Mouse (Mus musculus) thymus, postnatal 14 days (tissue): ENCODE data around the gene Dydc2.

Experiments used
- DNase-seq: peaks from one replicate; pipeline ENCODE4 v3.0.0; 2021

The Dydc2 gene

DNA sequence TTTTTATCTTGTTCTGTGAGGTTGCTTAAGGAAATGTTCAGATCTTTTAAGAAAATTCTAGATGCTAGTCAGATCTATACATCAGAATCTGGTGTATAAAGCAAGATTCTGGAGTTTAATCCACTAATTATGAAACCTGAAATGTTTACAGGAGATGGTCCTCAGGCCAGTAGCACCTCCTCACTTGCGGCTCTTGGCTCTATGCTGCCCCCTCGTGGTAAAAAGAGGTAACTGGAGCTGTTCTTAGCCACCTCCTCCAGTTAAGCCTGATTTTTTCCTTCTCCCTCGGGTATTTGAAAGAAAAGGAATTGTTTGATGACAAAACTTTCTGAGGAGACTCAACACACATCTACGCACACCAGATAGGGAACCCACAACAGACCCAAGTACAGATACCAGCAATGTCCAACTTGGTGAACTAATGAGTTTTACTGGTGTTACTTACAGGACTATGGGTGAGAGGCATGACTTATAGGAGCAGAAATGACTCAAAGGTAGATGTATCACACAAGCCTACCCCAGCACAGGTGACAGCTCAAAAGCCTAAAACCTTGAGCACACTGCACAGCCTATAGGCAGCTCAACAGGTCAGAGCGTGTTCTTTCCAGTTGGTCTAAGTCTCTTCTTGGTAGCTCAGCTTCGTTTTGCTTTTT, 33.7 kb downstream of the Dydc2 start:
- peak; percentile 60 for DNase-seq

- peak; percentile 76 for DNase-seq
Observed at GRCm38 (mm10) chr14:41033135-41034110, 35.6 kb downstream of the Dydc2 start.

GRCm38 (mm10) chr14:41030989-41031513, 38.0 kb downstream of the Dydc2 start:
- no peak for DNase-seq

DNA sequence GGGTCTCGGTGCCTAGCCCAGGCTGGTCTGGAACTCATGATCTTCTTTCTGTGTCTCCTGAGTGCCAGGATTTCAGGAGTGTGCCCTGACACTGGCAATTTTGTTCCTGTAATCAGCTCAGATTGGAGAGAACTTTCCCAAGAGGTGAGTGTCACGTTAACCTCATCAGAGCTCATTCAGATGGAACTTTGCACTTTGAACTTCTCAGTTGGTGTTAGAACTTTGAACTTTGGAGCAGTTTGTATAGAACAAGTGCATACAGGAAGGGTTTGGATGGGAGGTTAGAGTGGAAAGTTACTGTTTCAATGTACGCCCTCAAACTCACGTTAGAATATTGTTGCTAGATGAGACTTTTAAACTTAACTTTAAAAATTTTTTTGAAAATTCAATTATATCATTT, 39.7 kb downstream of the Dydc2 start:
- DNase-seq: no peak

- DNase-seq: no peak
Observed at GRCm38 (mm10) chr14:41025594-41026284, 43.3 kb downstream of the Dydc2 start.

DNA sequence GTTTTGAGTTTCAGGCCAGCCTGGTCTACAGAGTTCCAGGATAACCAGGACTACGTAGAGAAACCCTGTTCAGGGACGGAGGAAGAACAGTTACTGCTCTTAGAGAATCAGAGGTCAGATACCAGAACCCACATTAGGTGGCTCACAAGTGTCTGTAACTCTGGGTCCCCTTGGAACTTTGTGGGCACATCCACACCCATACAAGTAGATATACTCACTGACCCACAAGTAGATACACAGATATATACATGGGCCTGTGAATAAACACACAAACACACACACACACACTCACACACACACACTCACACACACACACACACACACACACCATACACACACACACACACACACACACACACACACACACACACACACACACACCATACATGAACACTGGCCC, 43.9 kb downstream of the Dydc2 start:
- no peak for DNase-seq

DNA sequence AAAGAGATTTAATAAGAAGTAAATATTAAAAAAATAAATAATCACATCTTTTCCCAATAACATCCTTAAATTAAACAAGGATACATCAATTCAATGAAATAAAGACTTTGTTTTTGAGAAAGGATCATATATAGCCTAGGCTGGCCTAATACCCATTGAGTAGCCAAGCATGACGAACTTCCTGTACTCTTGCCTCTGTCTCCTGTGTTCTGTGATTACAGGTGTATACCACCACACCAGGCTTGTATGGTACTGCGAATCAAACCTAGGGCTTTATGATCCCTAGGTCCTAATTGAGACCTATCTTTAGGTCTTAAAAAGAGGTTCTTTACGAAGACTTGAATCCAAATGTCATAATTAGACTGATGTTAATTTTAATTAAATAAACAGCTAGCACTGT, 47.8 kb downstream of the Dydc2 start:
- DNase-seq: no peak

GRCm38 (mm10) chr14:41017460-41017859, 51.5 kb downstream of the Dydc2 start:
- no peak for DNase-seq

GRCm38 (mm10) chr14:41014701-41015240, 54.2 kb downstream of the Dydc2 start:
- no peak for DNase-seq

GRCm38 (mm10) chr14:41013630-41014613, 55.1 kb downstream of the Dydc2 start, which contains the start of gene Fam213a:
Gene Fam213a (minus strand): TSS chr14:41013788.
- peak; percentile 91 for DNase-seq

DNA sequence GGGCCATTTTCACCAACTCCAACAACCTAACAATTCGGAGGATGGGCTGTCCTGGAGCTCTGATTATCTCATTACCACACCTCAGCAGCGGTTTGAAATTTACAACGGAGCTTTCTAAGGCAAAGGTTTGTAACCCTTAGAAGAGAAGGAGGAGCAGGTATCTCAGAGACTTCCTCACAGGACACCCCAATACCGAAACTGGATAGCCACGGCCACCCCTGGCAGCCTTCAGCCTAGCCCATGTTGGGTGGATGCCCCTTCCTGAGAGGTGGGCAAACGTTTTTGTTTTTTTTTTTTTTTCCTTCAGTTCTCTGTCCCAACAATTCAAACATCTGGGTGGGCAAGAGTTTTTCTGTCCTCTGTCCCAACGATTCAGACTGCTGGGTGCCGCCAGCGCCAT, 55.9 kb downstream of the Dydc2 start:
- no peak for DNase-seq

DNA sequence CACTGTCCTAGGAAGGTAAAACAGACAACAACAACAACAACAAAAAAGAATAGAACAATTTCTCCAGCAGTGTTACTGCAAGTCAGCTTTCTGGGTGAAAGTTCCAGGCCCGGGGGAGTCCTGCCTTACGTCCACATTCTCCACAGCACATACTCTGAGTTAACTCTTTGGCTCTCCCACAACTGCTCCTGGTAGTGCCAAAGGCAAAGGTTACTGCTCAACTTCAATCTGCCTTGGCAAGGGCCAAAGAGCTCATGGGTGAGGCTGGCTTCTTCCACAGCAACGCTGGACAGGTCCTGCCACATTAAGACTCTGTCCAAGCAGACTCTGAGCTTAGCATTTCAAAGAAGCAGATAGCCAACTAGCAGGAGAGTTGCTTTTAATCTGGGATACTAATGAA, 57.1 kb downstream of the Dydc2 start:
- DNase-seq: no peak

- DNase-seq: no peak
Observed at GRCm38 (mm10) chr14:41008138-41008537, 60.9 kb downstream of the Dydc2 start.

DNA sequence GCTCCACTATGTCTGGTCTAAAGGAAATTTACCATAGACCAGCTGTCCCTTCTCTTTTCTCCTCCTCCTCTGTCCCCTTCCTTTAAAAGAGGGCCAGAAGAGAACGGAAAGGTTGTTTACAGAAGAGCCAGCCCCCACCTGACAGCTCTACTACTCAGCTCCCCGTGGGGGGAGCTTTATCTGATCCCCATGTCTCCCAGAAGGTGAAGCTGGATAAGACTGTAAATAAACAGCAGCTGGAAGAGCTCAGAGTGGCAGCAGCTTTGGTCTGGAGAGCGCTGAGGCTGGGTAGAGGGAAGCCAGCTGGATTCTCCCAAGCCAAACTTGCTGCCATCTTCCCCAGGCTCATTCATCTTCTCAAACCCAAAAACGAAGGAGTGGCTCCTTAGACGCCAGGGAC, 61.4 kb downstream of the Dydc2 start:
- no peak for DNase-seq

DNA sequence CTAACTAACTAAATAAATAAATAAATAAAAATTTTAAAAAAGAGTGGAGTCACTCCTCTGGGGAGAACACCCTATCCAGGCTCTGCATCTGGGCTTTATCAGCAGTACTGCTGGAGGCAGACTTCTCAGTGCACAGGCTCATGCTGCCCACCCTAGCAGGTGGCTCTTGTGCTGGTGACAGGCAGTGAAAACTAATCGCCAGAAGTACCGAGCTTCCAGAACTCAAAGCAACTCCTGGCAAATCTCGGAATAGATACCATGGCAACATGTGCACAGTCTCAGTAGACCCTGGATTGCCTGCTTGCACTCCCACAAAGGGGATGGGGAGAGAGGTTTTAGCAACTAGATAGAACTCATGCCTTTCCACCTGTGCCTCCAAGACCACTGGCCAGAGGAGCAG, 62.1 kb downstream of the Dydc2 start:
- DNase-seq: no peak

GRCm38 (mm10) chr14:41006263-41006662, 62.7 kb downstream of the Dydc2 start:
- no peak for DNase-seq

DNA sequence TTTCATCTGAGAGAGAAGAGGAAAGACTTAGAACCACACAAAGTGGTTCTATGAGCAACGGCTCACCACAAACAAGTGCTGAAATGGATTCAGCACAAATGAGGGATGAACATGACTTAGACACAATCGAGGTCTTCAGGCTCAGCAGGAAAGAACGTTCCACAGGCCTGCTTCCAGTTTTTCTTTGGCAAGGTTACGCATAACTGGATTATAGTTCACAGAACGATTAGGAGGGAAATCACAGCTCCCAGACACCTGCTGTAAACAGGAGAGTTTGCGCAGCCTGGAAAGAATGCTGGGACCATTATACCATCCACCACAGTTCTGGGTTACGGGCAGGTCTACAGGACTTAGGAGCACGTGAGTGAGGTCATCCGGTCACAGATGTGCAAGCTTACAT, 63.3 kb downstream of the Dydc2 start:
- no peak for DNase-seq

- no peak for DNase-seq
Observed at GRCm38 (mm10) chr14:41004201-41005141, 64.5 kb downstream of the Dydc2 start.

- DNase-seq: no peak
Observed at GRCm38 (mm10) chr14:41001576-41001975, 67.4 kb downstream of the Dydc2 start.

GRCm38 (mm10) chr14:41000801-41001200, 68.2 kb downstream of the Dydc2 start:
- DNase-seq: no peak
